Mouse (Mus musculus) myocyte (in vitro differentiated cells): ENCODE results near the gene Cetn4. TPM values are rescaled to one million over a fixed set of nuclear protein-coding genes. Genes with fewer than 3 reads are reported as not detected.

ENCODE experiments used
- H3K27me3 ChIP-seq: one replicate; pipeline ENCODE4 v1.6.1; 2011; ENCODE audit not compliant: control insufficient read depth, insufficient read depth, insufficient read length
- H3K36me3 ChIP-seq: one replicate; pipeline ENCODE4 v1.6.1; 2011; ENCODE audit not compliant: control insufficient read depth, insufficient read depth
- H3K4me2 ChIP-seq: one replicate; pipeline ENCODE4 v1.6.1; 2011; ENCODE audit warnings: low read depth, control low read depth
- H3K4me3 ChIP-seq: one replicate; pipeline ENCODE4 v1.5.1; 2011; ENCODE audit warnings: mild to moderate bottlenecking, control low read depth, moderate library complexity
- H3K79me2 ChIP-seq: one replicate; pipeline ENCODE4 v1.6.1; 2011; ENCODE audit not compliant: control insufficient read depth, insufficient read depth
- H3ac ChIP-seq: one replicate; pipeline ENCODE4 v1.6.1; 2011; ENCODE audit not compliant: control insufficient read depth, insufficient read length
- CEBPB ChIP-seq: IDR thresholded peaks from 2 replicates; pipeline ENCODE4 v1.6.1; 2011; ENCODE audit warnings: mild to moderate bottlenecking, moderate library complexity; ENCODE audit not compliant: poor library complexity, insufficient read depth, severe bottlenecking
- E2F4 ChIP-seq: IDR thresholded peaks from one replicate; pipeline ENCODE4 v1.6.1; 2011; ENCODE audit warnings: mild to moderate bottlenecking, control low read depth, moderate library complexity; ENCODE audit not compliant: insufficient read depth
- MAX ChIP-seq: IDR thresholded peaks from one replicate; pipeline ENCODE4 v1.6.1; 2011; ENCODE audit warnings: low read depth, mild to moderate bottlenecking, control low read depth
- MYOD1 ChIP-seq, 3 experiments: IDR thresholded peaks; one replicate each; pipeline ENCODE4 v1.6.1; 2011; ENCODE audit warnings: control low read depth in 2 of 3, low read depth in 2 of 3, mild to moderate bottlenecking in 2 of 3, moderate library complexity in 1 of 3; ENCODE audit not compliant: insufficient read length in 2 of 3, control insufficient read depth in 1 of 3
- MYOG ChIP-seq, 3 experiments: IDR thresholded peaks; one replicate each; pipeline ENCODE4 v1.6.1; 2011; ENCODE audit warnings: control low read depth in 2 of 3, low read depth in 2 of 3, mild to moderate bottlenecking in 2 of 3; ENCODE audit not compliant: insufficient read length in 2 of 3, control insufficient read depth in 1 of 3, insufficient read depth in 1 of 3
- POLR2A ChIP-seq: IDR thresholded peaks from one replicate; pipeline ENCODE4 v1.6.1; 2011; ENCODE audit warnings: low read depth, mild to moderate bottlenecking, control low read depth, moderate library complexity; ENCODE audit not compliant: insufficient read length
- POLR2AphosphoS2 ChIP-seq: IDR thresholded peaks from one replicate; pipeline ENCODE4 v1.6.1; 2011; ENCODE audit warnings: low read depth, control low read depth; ENCODE audit not compliant: insufficient read length
- REST ChIP-seq: IDR thresholded peaks from one replicate; pipeline ENCODE4 v1.6.1; 2011; ENCODE audit warnings: mild to moderate bottlenecking, control low read depth, moderate library complexity; ENCODE audit not compliant: insufficient read depth, insufficient read length
- SRF ChIP-seq: IDR thresholded peaks from one replicate; pipeline ENCODE4 v1.6.1; 2011; ENCODE audit warnings: low read depth; ENCODE audit not compliant: control insufficient read depth, insufficient read length
- TCF12 ChIP-seq: IDR thresholded peaks from one replicate; pipeline ENCODE4 v1.6.1; 2011; ENCODE audit warnings: mild to moderate bottlenecking, control low read depth; ENCODE audit not compliant: poor library complexity, insufficient read depth, severe bottlenecking
- TCF3 ChIP-seq: IDR thresholded peaks from one replicate; pipeline ENCODE4 v1.6.1; 2011; ENCODE audit warnings: low read depth, control low read depth; ENCODE audit not compliant: insufficient read length
- USF1 ChIP-seq: IDR thresholded peaks from one replicate; pipeline ENCODE4 v1.6.1; 2011; ENCODE audit warnings: low read depth, mild to moderate bottlenecking, control low read depth, moderate library complexity
- polyA plus RNA-seq: library from polyadenylated mRNA; unstranded; fragments of >200 nt; fragmentation: generic; extraction: Trizol; gene quantifications from one replicate; pipeline ENCODE4 v1.2.1, GENCODE M21; 2012; ENCODE audit warnings: missing spikeins

Cetn4 gene
- polyA plus RNA-seq, 1 experiment, result 2.0 TPM

DNA sequence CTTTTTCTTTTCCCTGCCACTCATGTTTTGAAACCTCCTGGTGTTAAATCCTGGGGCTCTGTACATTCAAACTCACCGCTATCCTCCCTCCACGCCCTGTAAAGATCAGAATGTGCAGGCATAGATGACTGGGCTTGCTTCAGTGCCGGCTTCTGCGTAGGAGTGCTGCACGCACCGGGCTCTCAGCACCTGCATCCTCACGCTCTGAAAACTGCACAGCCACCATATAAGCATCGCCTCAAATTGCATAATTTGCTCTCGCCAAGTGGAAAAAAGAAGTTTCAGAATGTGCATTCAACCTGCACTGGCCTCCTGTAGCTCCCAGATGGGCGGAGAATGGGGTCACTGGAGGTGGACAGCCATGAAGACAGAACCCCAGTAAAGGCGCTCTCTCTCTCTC is 44.2 kb downstream of the Cetn4 start:
- Histone ChIP-seq H3ac (no peak overlapping the region), H3K27me3 (no peaks in the 10 kb centered on the region), H3K36me3 (no peaks in the 10 kb centered on the region), H3K4me3 (no peak overlapping the region), H3K4me2 (no peak overlapping the region), H3K79me2 (no peaks in the 10 kb centered on the region)
- TF ChIP-seq POLR2A (no peak), CEBPB (no peak), MYOG (IDR thresholded peaks at IDR 0.05; ENCODE audit: control insufficient read depth in 1 of 3, insufficient read depth in 1 of 3, insufficient read length in 2 of 3, low read depth in 2 of 3) (no peak), POLR2AphosphoS2 (no peak), USF1 (no peak), REST (no peak), E2F4 (no peak)

DNA sequence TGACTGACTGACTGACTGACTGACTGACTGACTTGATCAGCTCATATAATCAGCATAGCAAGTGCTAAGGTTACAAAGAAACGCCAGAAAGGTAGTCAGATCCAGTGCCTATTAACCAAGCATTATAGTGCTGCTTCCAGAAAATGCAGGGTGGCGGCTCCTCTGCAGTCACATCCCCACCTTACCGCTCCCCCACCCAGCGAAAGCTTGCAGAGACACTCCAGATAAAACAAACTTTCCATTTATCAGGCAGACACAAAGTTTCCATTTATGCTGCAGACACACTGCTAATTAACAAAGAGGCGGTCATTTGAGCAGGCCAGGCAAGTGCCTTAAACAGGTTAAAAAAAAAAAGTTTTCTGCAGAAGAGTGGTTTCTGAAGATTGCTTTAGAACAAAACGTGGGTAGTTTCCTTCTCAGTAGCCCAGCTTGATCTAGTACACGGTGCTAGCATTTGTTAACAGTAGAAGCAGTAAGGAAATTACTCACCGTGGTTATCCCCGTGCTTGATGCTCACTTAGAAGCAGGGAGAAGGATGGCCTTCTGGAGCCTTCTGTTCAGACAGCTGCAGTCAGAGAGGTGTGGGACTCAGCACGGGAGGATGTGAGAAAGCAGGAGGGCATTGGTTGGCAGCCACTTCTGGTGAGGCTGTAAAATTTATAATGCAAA is 53.0 kb downstream of the Cetn4 start:
- no peaks in the 10 kb centered on the region for H3K27me3 ChIP-seq
- H3K79me2 ChIP-seq, result no peaks in the 10 kb centered on the region
- no peak overlapping the region for H3K4me2 ChIP-seq
- no peak overlapping the region for H3K4me3 ChIP-seq
- no peak for TF ChIP-seq MYOD1 (IDR thresholded peaks at IDR 0.05; ENCODE audit: control insufficient read depth in 1 of 3, insufficient read length in 2 of 3, low read depth in 2 of 3)
- TF ChIP-seq SRF, result no peak
- no peak for TF ChIP-seq REST
- no peak for TF ChIP-seq TCF3
- TF ChIP-seq TCF12, result no peak
- TF ChIP-seq POLR2A, result no peak
- TF ChIP-seq CEBPB, result no peak
- no peak for TF ChIP-seq E2F4
- no peak for TF ChIP-seq POLR2AphosphoS2
- TF ChIP-seq MAX, result no peak
- TF ChIP-seq MYOG (IDR thresholded peaks at IDR 0.05; ENCODE audit: control insufficient read depth in 1 of 3, insufficient read depth in 1 of 3, insufficient read length in 2 of 3, low read depth in 2 of 3), result no peak
- no peak for TF ChIP-seq USF1
- no peaks in the 10 kb centered on the region for H3K36me3 ChIP-seq
- H3ac ChIP-seq, result no peak overlapping the region

DNA sequence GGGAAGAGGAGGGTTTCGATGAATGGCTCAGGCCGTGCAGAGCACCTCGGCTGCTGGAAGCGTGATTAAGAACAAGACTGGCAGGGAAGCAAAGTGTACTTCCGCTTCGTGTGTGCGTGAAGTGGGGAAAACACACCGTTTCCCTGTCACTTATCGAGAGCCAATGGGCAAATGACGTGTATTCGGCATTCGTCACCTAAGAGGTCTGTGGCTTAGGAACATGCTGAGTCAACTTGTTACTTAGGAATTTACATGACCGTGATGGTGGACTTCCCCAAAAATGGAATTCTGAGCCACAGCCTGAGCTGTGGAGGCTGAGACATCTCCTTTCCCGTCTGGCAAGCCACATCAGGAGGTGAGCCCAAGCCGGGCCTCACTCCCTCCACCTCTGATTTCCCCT is 54.7 kb downstream of the Cetn4 start:
- Histone ChIP-seq H3K4me2 (no peak overlapping the region), H3ac (no peak overlapping the region), H3K79me2 (no peaks in the 10 kb centered on the region), H3K27me3 (no peaks in the 10 kb centered on the region), H3K4me3 (no peak overlapping the region), H3K36me3 (no peaks in the 10 kb centered on the region)
- no peak for TF ChIP-seq MYOD1 (IDR thresholded peaks at IDR 0.05; ENCODE audit: control insufficient read depth in 1 of 3, insufficient read length in 2 of 3, low read depth in 2 of 3)
- TF ChIP-seq POLR2A, result no peak
- TF ChIP-seq E2F4, result no peak
- no peak for TF ChIP-seq SRF
- no peak for TF ChIP-seq TCF12
- TF ChIP-seq MAX, result no peak
- no peak for TF ChIP-seq MYOG (IDR thresholded peaks at IDR 0.05; ENCODE audit: control insufficient read depth in 1 of 3, insufficient read depth in 1 of 3, insufficient read length in 2 of 3, low read depth in 2 of 3)
- TF ChIP-seq CEBPB, result no peak
- TF ChIP-seq POLR2AphosphoS2, result no peak
- TF ChIP-seq USF1, result no peak
- no peak for TF ChIP-seq REST
- no peak for TF ChIP-seq TCF3

Other genes with a start within 250 kb of the Cetn4 start
- not detected for gene Adad1, start 249.2 kb downstream of the Cetn4 start, polyA plus RNA-seq
- not detected for gene Il2, start 186.7 kb downstream of the Cetn4 start, polyA plus RNA-seq
- gene Il21, start 80.1 kb downstream of the Cetn4 start, polyA plus RNA-seq, result not detected
- gene Bbs12, start 154 bp downstream of the Cetn4 start, polyA plus RNA-seq, result 2.1 TPM
- 0.65 TPM for gene Fgf2, start 35.6 kb upstream of the Cetn4 start, polyA plus RNA-seq
- 24.2 TPM for gene Spata5, start 107.2 kb upstream of the Cetn4 start, polyA plus RNA-seq
- 10.8 TPM for gene Nudt6, start 107.5 kb upstream of the Cetn4 start, polyA plus RNA-seq